Mouse (Mus musculus): ENCODE measurements around the gene Pard3. TPM values are rescaled to one million over a fixed set of nuclear protein-coding genes. Genes with fewer than 3 reads are reported as not detected.

Pard3 gene
- polyA plus RNA-seq, 1 experiment from 2014 or later = 14.5 TPM

- 88% methylated on average over 6 of the region's 6 CpGs for WGBS
- Histone ChIP-seq H3K4me1 (replicated peaks; ENCODE audit: control insufficient read depth, insufficient read depth, low read length) (no peaks in the 10 kb centered on the region), H3K4me3 (ENCODE audit: low read depth, low read length) (no peak overlapping the region), H3K36me3 (ENCODE audit: control insufficient read depth, insufficient read depth, low read length) (no peaks in the 10 kb centered on the region), H3K27me3 (replicated peaks; ENCODE audit: control insufficient read depth, insufficient read depth, low read length) (no peaks in the 10 kb centered on the region), H3K27ac (ENCODE audit: low read depth, low read length) (no peak overlapping the region), H3K9me3 (ENCODE audit: control insufficient read depth, low read length) (no peaks in the 10 kb centered on the region), H3K4me2 (no peak overlapping the region), H3K9ac (ENCODE audit: low read depth, low read length) (no peak overlapping the region)
- no peak for DNase-seq (ENCODE audit: low spot score)
- no peak for ATAC-seq (replicated peaks; ENCODE audit: low FRiP score)
These were observed 230.4 kb downstream of the Pard3 start for GRCm38 (mm10) chr8:127294061-127294460.

- DNase-seq (ENCODE audit: low spot score) (no peak), ATAC-seq (replicated peaks; ENCODE audit: low FRiP score) (no peak)
- Histone ChIP-seq H3K27ac (ENCODE audit: low read depth, low read length) (no peak overlapping the region), H3K27me3 (replicated peaks; ENCODE audit: control insufficient read depth, insufficient read depth, low read length) (no peaks in the 10 kb centered on the region), H3K9ac (ENCODE audit: low read depth, low read length) (no peak overlapping the region), H3K9me3 (ENCODE audit: control insufficient read depth, low read length) (no peaks in the 10 kb centered on the region), H3K4me1 (replicated peaks; ENCODE audit: control insufficient read depth, insufficient read depth, low read length) (no peaks in the 10 kb centered on the region), H3K4me2 (no peak overlapping the region), H3K36me3 (ENCODE audit: control insufficient read depth, insufficient read depth, low read length) (no peaks in the 10 kb centered on the region), H3K4me3 (ENCODE audit: low read depth, low read length) (no peak overlapping the region)
- 91% methylated on average over 13 of the region's 13 CpGs for WGBS
These were observed 232.2 kb downstream of the Pard3 start for GRCm38 (mm10) chr8:127295848-127296247.

DNA sequence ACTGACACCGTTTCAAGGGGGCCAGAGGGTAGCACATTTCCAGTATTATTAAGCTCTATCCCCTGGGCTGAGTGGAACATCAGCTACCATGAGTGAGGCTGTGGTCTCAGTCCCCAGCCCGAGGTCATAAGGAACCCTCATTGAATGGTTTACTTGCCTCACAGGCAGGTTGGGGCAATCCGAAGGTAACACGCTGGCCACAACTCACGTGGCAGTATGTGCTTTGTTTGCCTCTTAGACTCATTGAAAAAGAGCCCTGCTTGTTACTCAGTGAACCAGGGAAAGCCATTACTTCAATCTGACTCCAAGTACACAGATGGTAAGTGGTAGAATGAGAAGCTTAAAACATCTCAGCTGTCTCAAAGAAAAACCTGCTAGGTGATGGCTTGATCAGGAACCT is 236.8 kb downstream of the Pard3 start:
- no peaks in the 10 kb centered on the region for H3K36me3 ChIP-seq (ENCODE audit: control insufficient read depth, insufficient read depth, low read length)
- no peaks in the 10 kb centered on the region for H3K4me1 ChIP-seq (replicated peaks; ENCODE audit: control insufficient read depth, insufficient read depth, low read length)
- no peak overlapping the region for H3K27ac ChIP-seq (ENCODE audit: low read depth, low read length)
- no peak overlapping the region for H3K4me3 ChIP-seq (ENCODE audit: low read depth, low read length)
- ATAC-seq (replicated peaks; ENCODE audit: low FRiP score) = no peak
- no peaks in the 10 kb centered on the region for H3K27me3 ChIP-seq (replicated peaks; ENCODE audit: control insufficient read depth, insufficient read depth, low read length)
- no peaks in the 10 kb centered on the region for H3K9me3 ChIP-seq (ENCODE audit: control insufficient read depth, low read length)
- 88% methylated on average over 5 of the region's 5 CpGs for WGBS
- DNase-seq (ENCODE audit: low spot score) = no peak
- H3K9ac ChIP-seq (ENCODE audit: low read depth, low read length) = no peak overlapping the region
- H3K4me2 ChIP-seq = no peak overlapping the region

DNA sequence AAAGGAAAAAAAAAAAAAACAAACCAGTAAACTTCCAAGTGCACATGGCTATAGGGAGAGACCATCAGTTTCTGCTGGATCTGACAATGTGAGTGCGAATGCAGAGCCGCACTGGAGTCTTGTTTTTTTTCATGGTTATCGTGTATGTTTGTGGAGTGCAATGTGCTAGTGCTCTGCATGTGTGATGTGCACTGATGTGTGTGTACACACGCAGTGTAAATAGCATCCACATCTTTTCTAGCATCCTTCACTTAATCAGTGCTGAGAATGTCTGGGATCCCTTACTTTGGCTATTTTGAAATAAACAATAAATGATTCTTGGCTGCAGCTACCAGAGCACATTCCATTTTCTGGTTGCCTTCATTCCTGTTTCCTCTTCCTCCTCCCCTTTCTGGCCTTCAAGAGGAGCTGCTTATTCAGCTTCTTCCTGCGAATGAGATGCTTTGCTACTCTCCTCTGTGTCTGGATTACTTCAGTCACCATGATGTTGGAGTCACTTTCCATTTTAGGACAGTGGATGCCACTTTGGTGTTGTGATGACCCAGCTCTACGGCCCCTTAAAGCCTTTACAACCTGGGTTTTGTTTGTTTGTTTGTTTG is 239.3 kb downstream of the Pard3 start:
- H3K4me3 ChIP-seq (ENCODE audit: low read depth, low read length) = no peak overlapping the region
- H3K9ac ChIP-seq (ENCODE audit: low read depth, low read length) = no peak overlapping the region
- WGBS = 86% methylated on average over 6 of the region's 6 CpGs
- H3K27me3 ChIP-seq (replicated peaks; ENCODE audit: control insufficient read depth, insufficient read depth, low read length) = no peaks in the 10 kb centered on the region
- no peaks in the 10 kb centered on the region for H3K36me3 ChIP-seq (ENCODE audit: control insufficient read depth, insufficient read depth, low read length)
- ATAC-seq (replicated peaks; ENCODE audit: low FRiP score) (no peak), DNase-seq (ENCODE audit: low spot score) (no peak)
- H3K27ac ChIP-seq (ENCODE audit: low read depth, low read length) = no peak overlapping the region
- H3K4me2 ChIP-seq = no peak overlapping the region
- no peaks in the 10 kb centered on the region for H3K9me3 ChIP-seq (ENCODE audit: control insufficient read depth, low read length)
- no peaks in the 10 kb centered on the region for H3K4me1 ChIP-seq (replicated peaks; ENCODE audit: control insufficient read depth, insufficient read depth, low read length)

- H3K4me2 ChIP-seq = no peak overlapping the region; the same call in 1 of the 2 replicates
- H3K9me3 ChIP-seq (ENCODE audit: control insufficient read depth, low read length) = no peaks in the 10 kb centered on the region
- 78% methylated on average over 5 of the region's 5 CpGs for WGBS
- H3K4me1 ChIP-seq (replicated peaks; ENCODE audit: control insufficient read depth, insufficient read depth, low read length) = no peaks in the 10 kb centered on the region
- no peak overlapping the region for H3K9ac ChIP-seq (ENCODE audit: low read depth, low read length)
- H3K27me3 ChIP-seq (replicated peaks; ENCODE audit: control insufficient read depth, insufficient read depth, low read length) = no peaks in the 10 kb centered on the region
- H3K36me3 ChIP-seq (ENCODE audit: control insufficient read depth, insufficient read depth, low read length) = no peaks in the 10 kb centered on the region
- no peak for DNase-seq (ENCODE audit: low spot score)
- H3K27ac ChIP-seq (ENCODE audit: low read depth, low read length) = no peak overlapping the region
- no peak for ATAC-seq (replicated peaks; ENCODE audit: low FRiP score)
- H3K4me3 ChIP-seq (ENCODE audit: low read depth, low read length) = no peak overlapping the region
These were observed 243.3 kb downstream of the Pard3 start for GRCm38 (mm10) chr8:127307026-127307425.

DNA sequence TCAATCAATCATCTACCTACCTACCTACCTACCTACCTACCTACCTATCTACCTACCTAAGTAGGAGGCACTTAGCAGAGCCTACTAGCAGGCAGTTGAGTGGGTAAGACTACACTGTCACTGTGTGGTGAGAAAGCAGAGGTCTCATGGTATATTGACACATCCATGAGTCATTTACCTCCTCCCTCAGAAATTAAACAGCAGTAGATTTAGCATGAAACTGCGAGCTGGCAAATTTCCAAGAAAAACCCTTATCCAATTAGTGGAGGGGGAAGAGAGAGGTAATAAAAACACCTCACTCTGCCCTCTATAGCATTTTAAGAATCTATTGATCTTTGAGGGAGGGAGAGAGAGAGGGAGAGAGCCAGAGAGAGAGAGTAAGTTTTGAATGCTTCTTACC is 245.7 kb downstream of the Pard3 start:
- Histone ChIP-seq H3K9ac (ENCODE audit: low read depth, low read length) (no peak overlapping the region), H3K9me3 (ENCODE audit: control insufficient read depth, low read length) (no peaks in the 10 kb centered on the region), H3K27me3 (replicated peaks; ENCODE audit: control insufficient read depth, insufficient read depth, low read length) (no peaks in the 10 kb centered on the region), H3K36me3 (ENCODE audit: control insufficient read depth, insufficient read depth, low read length) (no peaks in the 10 kb centered on the region), H3K27ac (ENCODE audit: low read depth, low read length) (no peak overlapping the region), H3K4me1 (replicated peaks; ENCODE audit: control insufficient read depth, insufficient read depth, low read length) (no peaks in the 10 kb centered on the region), H3K4me2 (no peak overlapping the region), H3K4me3 (ENCODE audit: low read depth, low read length) (no peak overlapping the region)
- WGBS = 75% methylated on average over 1 of the region's 1 CpGs
- ATAC-seq (replicated peaks; ENCODE audit: low FRiP score) (no peak), DNase-seq (ENCODE audit: low spot score) (no peak)

DNA sequence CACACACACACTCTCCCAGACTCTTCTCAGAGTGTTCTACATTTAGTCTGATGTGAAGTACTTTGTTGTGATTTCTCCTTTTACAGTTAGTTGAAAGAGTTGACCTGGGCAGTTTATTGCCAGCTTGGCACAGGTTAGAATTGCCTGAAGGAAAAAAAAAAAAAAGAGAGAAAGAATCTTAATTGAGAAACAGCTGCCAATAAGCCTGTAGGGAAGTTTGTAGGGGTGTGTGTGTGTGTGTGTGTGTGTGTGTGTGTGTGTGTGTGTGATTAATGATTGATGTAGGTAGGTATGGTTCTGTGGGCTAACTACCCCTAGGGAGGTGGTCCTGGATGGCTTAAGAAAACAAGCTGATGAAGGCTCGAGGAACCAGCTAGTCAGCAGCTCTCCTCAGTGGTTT is 252.1 kb downstream of the Pard3 start:
- no peak for ATAC-seq (replicated peaks; ENCODE audit: low FRiP score)
- Histone ChIP-seq H3K9ac (ENCODE audit: low read depth, low read length) (no peak overlapping the region), H3K27me3 (replicated peaks; ENCODE audit: control insufficient read depth, insufficient read depth, low read length) (no peaks in the 10 kb centered on the region), H3K27ac (ENCODE audit: low read depth, low read length) (no peak overlapping the region), H3K4me2 (no peak overlapping the region), H3K4me1 (replicated peaks; ENCODE audit: control insufficient read depth, insufficient read depth, low read length) (no peaks in the 10 kb centered on the region), H3K4me3 (ENCODE audit: low read depth, low read length) (no peak overlapping the region), H3K9me3 (ENCODE audit: control insufficient read depth, low read length) (no peaks in the 10 kb centered on the region), H3K36me3 (ENCODE audit: control insufficient read depth, insufficient read depth, low read length) (no peaks in the 10 kb centered on the region)
- 25% methylated on average over 1 of the region's 1 CpGs for WGBS
- no peak for DNase-seq (ENCODE audit: low spot score)

DNA sequence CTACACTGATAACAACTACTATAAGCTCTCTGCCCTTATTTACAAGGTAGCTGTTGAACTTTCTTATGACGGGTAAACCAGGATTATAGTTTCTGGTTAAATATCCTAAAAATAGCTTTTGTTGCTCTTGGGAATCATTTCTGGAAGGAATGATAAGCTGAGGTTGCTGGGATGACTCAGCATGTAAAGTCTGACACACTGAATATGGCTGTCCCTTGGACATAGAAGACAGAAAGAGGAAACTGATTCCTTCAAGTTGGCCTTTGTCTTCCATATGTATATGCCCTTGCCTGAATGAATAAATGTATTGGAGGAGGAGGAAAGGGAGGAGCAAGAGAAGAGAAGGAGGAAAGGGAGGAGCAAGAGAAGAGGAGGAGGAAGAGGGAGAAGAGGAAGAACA is 254.2 kb downstream of the Pard3 start:
- Histone ChIP-seq H3K27me3 (replicated peaks; ENCODE audit: control insufficient read depth, insufficient read depth, low read length) (no peaks in the 10 kb centered on the region), H3K4me2 (no peak overlapping the region), H3K4me1 (replicated peaks; ENCODE audit: control insufficient read depth, insufficient read depth, low read length) (no peaks in the 10 kb centered on the region), H3K36me3 (ENCODE audit: control insufficient read depth, insufficient read depth, low read length) (no peaks in the 10 kb centered on the region), H3K4me3 (ENCODE audit: low read depth, low read length) (no peak overlapping the region), H3K27ac (ENCODE audit: low read depth, low read length) (no peak overlapping the region), H3K9me3 (ENCODE audit: control insufficient read depth, low read length) (no peaks in the 10 kb centered on the region), H3K9ac (ENCODE audit: low read depth, low read length) (no peak overlapping the region)
- DNase-seq (ENCODE audit: low spot score) = no peak
- WGBS = 43% methylated on average over 1 of the region's 1 CpGs
- ATAC-seq (replicated peaks; ENCODE audit: low FRiP score) = no peak

GRCm38 (mm10) chr8:127318377-127319159 is 254.9 kb downstream of the Pard3 start:
- Histone ChIP-seq H3K9me3 (ENCODE audit: control insufficient read depth, low read length) (no peaks in the 10 kb centered on the region), H3K4me3 (ENCODE audit: low read depth, low read length) (no peak overlapping the region), H3K27me3 (replicated peaks; ENCODE audit: control insufficient read depth, insufficient read depth, low read length) (no peaks in the 10 kb centered on the region), H3K4me2 (no peak overlapping the region), H3K27ac (ENCODE audit: low read depth, low read length) (no peak overlapping the region), H3K9ac (ENCODE audit: low read depth, low read length) (no peak overlapping the region), H3K4me1 (replicated peaks; ENCODE audit: control insufficient read depth, insufficient read depth, low read length) (no peaks in the 10 kb centered on the region), H3K36me3 (ENCODE audit: control insufficient read depth, insufficient read depth, low read length) (no peaks in the 10 kb centered on the region)
- no peak for ATAC-seq (replicated peaks; ENCODE audit: low FRiP score)
- no peak for DNase-seq (ENCODE audit: low spot score)
- WGBS = 66% methylated on average over 7 of the region's 7 CpGs
